Mouse (Mus musculus): ENCODE measurements at regions not wholly inside any gene's neighbourhood (a gene's known extent, or its start where the extent isn't known, plus 50 kb on each side); places are given as distances from the start of the nearest gene placed in this dataset.

- 88% methylated on average over 4 of the region's 4 CpGs for WGBS
- Histone ChIP-seq H3K27ac (no peak overlapping the region), H3K9me3 (no peaks in the 10 kb centered on the region), H3K4me3 (no peak overlapping the region), H3K36me3 (no peaks in the 10 kb centered on the region), H3K27me3 (ENCODE audit: insufficient read depth, poor library complexity, severe bottlenecking) (peaks cover 10% of the 10 kb centered on the region; the same call in 1 of the 2 replicates), H3K4me1 (peaks cover 7% of the 10 kb centered on the region; the same call in 1 of the 2 replicates)
- DNase-seq (ENCODE audit: low spot score), result no peak
Observed at GRCm38 (mm10) chr7:73317574-73317973, 57.7 kb upstream of the Rgma start.

DNA sequence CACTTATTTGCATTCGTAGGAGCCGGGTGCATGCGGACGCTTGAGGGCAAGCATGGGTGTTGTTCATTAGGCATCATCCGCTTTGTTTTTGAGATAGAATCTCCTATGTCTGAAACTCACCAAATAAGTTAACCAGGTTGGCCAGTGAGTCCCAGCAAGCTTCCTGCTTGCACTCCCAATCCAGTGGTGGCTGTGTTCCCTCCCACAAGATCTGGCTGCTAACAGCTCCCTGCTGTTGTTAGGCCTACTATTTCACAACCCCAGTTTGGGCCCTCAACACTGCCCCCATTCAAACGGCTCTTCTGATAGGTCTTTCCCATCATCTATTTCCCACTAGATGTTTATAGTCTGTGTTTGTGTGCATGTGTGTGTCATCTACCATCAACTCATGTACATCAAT, 56.3 kb upstream of the Rgma start:
- peaks cover 7% of the 10 kb centered on the region; the same call in 1 of the 2 replicates for H3K4me1 ChIP-seq
- no peaks in the 10 kb centered on the region for H3K9me3 ChIP-seq
- WGBS, result 84% methylated on average over 6 of the region's 6 CpGs
- no peak overlapping the region for H3K4me3 ChIP-seq
- H3K36me3 ChIP-seq, result no peaks in the 10 kb centered on the region
- H3K27ac ChIP-seq, result no peak overlapping the region
- peaks cover 10% of the 10 kb centered on the region; the same call in 1 of the 2 replicates for H3K27me3 ChIP-seq (ENCODE audit: insufficient read depth, poor library complexity, severe bottlenecking)
- DNase-seq (ENCODE audit: low spot score), result no peak

DNA sequence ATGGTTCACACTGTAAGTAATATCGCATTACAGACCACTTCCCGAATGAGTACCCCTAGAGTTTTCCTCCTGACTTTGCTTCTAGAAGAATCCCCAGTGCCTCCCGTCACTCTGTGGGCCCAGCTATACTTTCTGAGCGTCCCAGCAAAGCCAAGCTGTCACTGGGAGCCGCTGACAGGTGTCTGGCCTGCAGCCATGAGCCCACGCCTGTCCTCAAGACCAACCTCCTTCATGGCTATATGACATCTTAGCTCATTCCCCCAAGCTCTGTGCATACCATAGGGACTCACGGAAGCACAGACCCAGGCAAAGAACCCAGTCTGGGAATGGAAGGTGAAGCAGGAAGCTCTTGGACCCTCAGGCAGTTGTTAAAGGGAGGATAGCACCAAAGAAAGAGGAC, 55.3 kb upstream of the Rgma start:
- peak; percentile 81 for DNase-seq (ENCODE audit: low spot score)
- peaks cover 7% of the 10 kb centered on the region; the same call in 1 of the 2 replicates for H3K4me1 ChIP-seq
- H3K4me3 ChIP-seq, result no peak overlapping the region
- 0 out of 2 replicates have a peak, but pooled peaks cover 2% of the 10 kb centered on the region for H3K9me3 ChIP-seq
- H3K27me3 ChIP-seq (ENCODE audit: insufficient read depth, poor library complexity, severe bottlenecking), result peaks cover 10% of the 10 kb centered on the region; the same call in 1 of the 2 replicates
- H3K36me3 ChIP-seq, result no peaks in the 10 kb centered on the region
- no peak overlapping the region for H3K27ac ChIP-seq
- WGBS, result 52% methylated on average over 7 of the region's 7 CpGs

DNA sequence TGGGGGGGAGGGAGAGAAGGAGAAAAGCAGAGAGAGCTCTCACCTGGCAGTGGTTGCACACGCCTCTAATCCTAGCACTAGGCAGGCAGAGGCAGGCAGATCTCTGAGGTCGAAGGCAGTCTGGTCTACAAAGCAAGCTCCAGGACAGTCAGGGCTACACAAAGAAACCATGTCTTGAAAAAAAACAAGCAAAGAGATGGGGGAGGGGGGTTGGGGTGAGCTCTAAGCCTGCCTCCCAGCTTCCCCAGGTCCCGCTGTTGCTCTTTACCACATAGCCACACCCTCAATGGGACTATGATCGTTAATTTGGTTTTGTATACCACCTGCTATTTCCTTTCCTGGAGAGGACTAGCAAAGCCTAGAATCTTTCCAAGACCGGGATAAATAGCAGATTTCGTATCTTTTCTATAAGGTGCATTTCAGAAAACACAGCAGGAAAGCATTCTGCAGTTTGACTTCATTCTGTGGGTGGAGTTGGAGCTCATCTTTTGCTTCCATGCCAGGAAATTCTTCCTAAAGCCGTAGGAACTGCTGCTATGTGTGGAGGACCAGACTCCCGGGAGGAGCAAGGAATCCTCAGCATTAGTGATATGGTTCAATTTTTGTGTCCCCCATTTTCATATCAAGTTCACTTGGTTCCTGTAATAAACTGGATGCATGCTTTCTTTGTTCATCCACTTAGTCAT, 52.7 kb upstream of the Rgma start:
- 80% methylated on average over 8 of the region's 8 CpGs for WGBS
- Histone ChIP-seq H3K4me3 (no peak overlapping the region), H3K4me1 (peaks cover 10% of the 10 kb centered on the region), H3K36me3 (no peaks in the 10 kb centered on the region), H3K9me3 (0 out of 2 replicates have a peak, but pooled peaks cover 2% of the 10 kb centered on the region), H3K27me3 (ENCODE audit: insufficient read depth, poor library complexity, severe bottlenecking) (peaks cover 10% of the 10 kb centered on the region; the same call in 1 of the 2 replicates), H3K27ac (no peak overlapping the region)
- DNase-seq (ENCODE audit: low spot score), result no peak

GRCm38 (mm10) chr7:73323556-73323955, 51.8 kb upstream of the Rgma start:
- Histone ChIP-seq H3K4me3 (peak overlapping the region; percentile 45), H3K27ac (no peak overlapping the region), H3K9me3 (0 out of 2 replicates have a peak, but pooled peaks cover 2% of the 10 kb centered on the region), H3K4me1 (peaks cover 10% of the 10 kb centered on the region), H3K36me3 (no peaks in the 10 kb centered on the region), H3K27me3 (ENCODE audit: insufficient read depth, poor library complexity, severe bottlenecking) (peaks cover 10% of the 10 kb centered on the region; the same call in 1 of the 2 replicates)
- 22% methylated on average over 12 of the region's 12 CpGs for WGBS
- no peak for DNase-seq (ENCODE audit: low spot score)

DNA sequence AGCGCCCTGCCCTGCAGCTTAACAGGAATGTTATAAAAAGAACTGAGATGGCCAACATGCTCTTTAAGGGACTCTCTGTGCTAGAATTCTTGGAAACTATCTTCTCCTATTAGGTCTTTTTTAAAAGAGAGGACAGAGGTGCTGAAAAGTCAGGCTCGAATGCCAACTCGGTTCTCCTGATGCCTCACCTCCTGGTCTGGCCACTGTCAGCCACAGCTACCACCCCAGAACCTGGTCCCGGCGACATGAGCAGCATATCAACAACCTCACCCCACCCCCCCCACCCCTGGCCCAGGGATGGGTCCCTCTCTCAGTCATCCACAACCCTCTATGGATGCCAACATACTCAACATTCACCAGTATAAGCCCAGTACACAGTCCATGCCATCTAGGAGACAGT, 49.8 kb upstream of the Rgma start:
- Histone ChIP-seq H3K4me3 (no peak overlapping the region), H3K36me3 (no peaks in the 10 kb centered on the region), H3K9me3 (0 out of 2 replicates have a peak, but pooled peaks cover 2% of the 10 kb centered on the region), H3K4me1 (peaks cover 8% of the 10 kb centered on the region), H3K27ac (no peak overlapping the region), H3K27me3 (ENCODE audit: insufficient read depth, poor library complexity, severe bottlenecking) (peaks cover 10% of the 10 kb centered on the region; the same call in 1 of the 2 replicates)
- WGBS, result 78% methylated on average over 5 of the region's 5 CpGs
- no peak for DNase-seq (ENCODE audit: low spot score)
